Mouse (Mus musculus) stomach, embryonic 15.5 days (tissue): ENCODE results near the gene Fars2. TPM values are rescaled to one million over a fixed set of nuclear protein-coding genes. Genes with fewer than 3 reads are reported as not detected.

Experiments
- ATAC-seq: fragments of 200-750 bp; cut with Nextera tagmentation; 2 replicates; pipeline ENCODE4 v1.8.0; 2017; ENCODE audit warnings: low read depth, moderate number of reproducible peaks, moderate TSS enrichment; ENCODE audit not compliant: insufficient read depth, low FRiP score
- H3K27ac ChIP-seq: fragments of 300-500 bp; sonication (generic); 2 replicates; pipeline ENCODE4 v1.5.1; 2015; ENCODE audit warnings: mild to moderate bottlenecking, inconsistent platforms
- H3K27me3 ChIP-seq: fragments of 300-500 bp; sonication (generic); replicated peaks from 2 replicates; pipeline ENCODE4 v1.6.1; 2015; ENCODE audit warnings: inconsistent platforms
- H3K36me3 ChIP-seq: fragments of 300-500 bp; sonication (generic); 2 replicates; pipeline ENCODE4 v1.6.1; 2015; ENCODE audit warnings: inconsistent platforms
- H3K4me1 ChIP-seq: fragments of 300-500 bp; sonication (generic); 2 replicates; pipeline ENCODE4 v1.6.1; 2015; ENCODE audit warnings: inconsistent platforms
- H3K4me2 ChIP-seq: fragments of 300-500 bp; sonication (generic); 2 replicates; pipeline ENCODE4 v1.6.1; 2015; ENCODE audit warnings: mild to moderate bottlenecking, inconsistent platforms
- H3K4me3 ChIP-seq: fragments of 300-500 bp; sonication (generic); replicated peaks from 2 replicates; pipeline ENCODE4 v1.5.1; 2015; ENCODE audit warnings: inconsistent platforms
- H3K9ac ChIP-seq: fragments of 300-500 bp; sonication (generic); 2 replicates; pipeline ENCODE4 v1.6.1; 2015; ENCODE audit warnings: inconsistent platforms
- H3K9me3 ChIP-seq: fragments of 300-500 bp; sonication (generic); 2 replicates; pipeline ENCODE4 v1.6.1; 2016; ENCODE audit warnings: inconsistent platforms
- WGBS: fragments of 180-500 bp; shearing (Covaris S2); methylation state at CpG from one replicate; pipeline ENCODE4 v1.1.7; 2015; 5-methylcytosine and 5-hydroxymethylcytosine counted together
- polyA plus RNA-seq: library from polyadenylated mRNA; unstranded; fragments of >200 nt; fragmentation: Nextera tagmentation; extraction: Ambion mirVana; gene quantifications from 2 replicates; pipeline ENCODE4 v1.2.1, GENCODE M21; 2015

Gene Fars2
- polyA plus RNA-seq, 1 experiment from 2014 or later = 39.5 TPM

GRCm38 (mm10) chr13:36111331-36111730 lies 5.9 kb upstream of the Fars2 start:
- WGBS = 94% methylated on average over 2 of the region's 2 CpGs
- H3K27me3 ChIP-seq = no peaks in the 10 kb centered on the region
- ATAC-seq = no peak
- no peak overlapping the region for H3K9ac ChIP-seq
- no peaks in the 10 kb centered on the region for H3K9me3 ChIP-seq
- no peaks in the 10 kb centered on the region for H3K4me1 ChIP-seq
- H3K4me2 ChIP-seq = no peak overlapping the region
- H3K36me3 ChIP-seq = no peaks in the 10 kb centered on the region
- H3K4me3 ChIP-seq = no peak overlapping the region
- no peak overlapping the region for H3K27ac ChIP-seq

GRCm38 (mm10) chr13:36113181-36113580 lies 4.0 kb upstream of the Fars2 start:
- H3K4me2 ChIP-seq = no peak overlapping the region
- no peak overlapping the region for H3K9ac ChIP-seq
- no peaks in the 10 kb centered on the region for H3K27me3 ChIP-seq
- H3K27ac ChIP-seq = no peak overlapping the region
- 87% methylated on average over 5 of the region's 5 CpGs for WGBS
- ATAC-seq = no peak
- H3K4me1 ChIP-seq = no peaks in the 10 kb centered on the region
- H3K36me3 ChIP-seq = no peaks in the 10 kb centered on the region
- no peaks in the 10 kb centered on the region for H3K9me3 ChIP-seq
- H3K4me3 ChIP-seq = no peak overlapping the region

- H3K4me1 ChIP-seq = 0 out of 2 replicates have a peak, but pooled peaks cover 3% of the 10 kb centered on the region
- H3K4me2 ChIP-seq = peak overlapping the region; percentile 70
- H3K27ac ChIP-seq = peak overlapping the region; percentile 96
- H3K9ac ChIP-seq = peak overlapping the region; percentile 33; the same call in 1 of the 2 replicates
- H3K9me3 ChIP-seq = no peaks in the 10 kb centered on the region
- no peaks in the 10 kb centered on the region for H3K27me3 ChIP-seq
- H3K4me3 ChIP-seq = peak overlapping the region; percentile 86
- no peak; the same call in 1 of the 2 replicates for ATAC-seq
- no peaks in the 10 kb centered on the region for H3K36me3 ChIP-seq
- 5% methylated on average over 21 of the region's 21 CpGs for WGBS
These were observed 581 bp upstream of the Fars2 start for GRCm38 (mm10) chr13:36116520-36117142.

- Histone ChIP-seq H3K4me2 (no peak overlapping the region), H3K4me1 (0 out of 2 replicates have a peak, but pooled peaks cover 3% of the 10 kb centered on the region), H3K27me3 (no peaks in the 10 kb centered on the region), H3K9me3 (no peaks in the 10 kb centered on the region), H3K9ac (no peak overlapping the region), H3K36me3 (no peaks in the 10 kb centered on the region), H3K4me3 (no peak overlapping the region), H3K27ac (no peak overlapping the region)
- no peak for ATAC-seq
- WGBS = 79% methylated on average over 4 of the region's 4 CpGs
These were observed 2.5 kb downstream of the Fars2 start for GRCm38 (mm10) chr13:36119684-36120083.

- Histone ChIP-seq H3K9me3 (no peaks in the 10 kb centered on the region), H3K27ac (no peak overlapping the region), H3K36me3 (no peaks in the 10 kb centered on the region), H3K4me3 (no peak overlapping the region), H3K9ac (no peak overlapping the region), H3K4me2 (no peak overlapping the region), H3K27me3 (no peaks in the 10 kb centered on the region), H3K4me1 (0 out of 2 replicates have a peak, but pooled peaks cover 3% of the 10 kb centered on the region)
- no peak for ATAC-seq
These were observed 3.4 kb downstream of the Fars2 start for GRCm38 (mm10) chr13:36120606-36121005.

- Histone ChIP-seq H3K9me3 (no peaks in the 10 kb centered on the region), H3K27ac (no peak overlapping the region), H3K9ac (no peak overlapping the region), H3K4me2 (no peak overlapping the region), H3K36me3 (no peaks in the 10 kb centered on the region), H3K27me3 (no peaks in the 10 kb centered on the region), H3K4me3 (no peak overlapping the region), H3K4me1 (no peaks in the 10 kb centered on the region)
- no peak for ATAC-seq
- 87% methylated on average over 2 of the region's 2 CpGs for WGBS
These were observed 12.3 kb downstream of the Fars2 start for GRCm38 (mm10) chr13:36129360-36130054.

- no peak for ATAC-seq
- H3K9me3 ChIP-seq = no peaks in the 10 kb centered on the region
- no peaks in the 10 kb centered on the region for H3K27me3 ChIP-seq
- H3K27ac ChIP-seq = no peak overlapping the region
- WGBS = 86% methylated on average over 5 of the region's 5 CpGs
- H3K36me3 ChIP-seq = no peaks in the 10 kb centered on the region
- H3K4me2 ChIP-seq = no peak overlapping the region
- H3K9ac ChIP-seq = no peak overlapping the region
- no peak overlapping the region for H3K4me3 ChIP-seq
- no peaks in the 10 kb centered on the region for H3K4me1 ChIP-seq
These were observed 14.2 kb downstream of the Fars2 start for GRCm38 (mm10) chr13:36131401-36131800.

GRCm38 (mm10) chr13:36131992-36132649 lies 14.9 kb downstream of the Fars2 start:
- ATAC-seq = no peak
- Histone ChIP-seq H3K27ac (no peak overlapping the region), H3K4me1 (no peaks in the 10 kb centered on the region), H3K27me3 (no peaks in the 10 kb centered on the region), H3K9me3 (no peaks in the 10 kb centered on the region), H3K4me3 (no peak overlapping the region), H3K4me2 (no peak overlapping the region), H3K36me3 (no peaks in the 10 kb centered on the region), H3K9ac (no peak overlapping the region)
- 72% methylated on average over 5 of the region's 5 CpGs for WGBS

- Histone ChIP-seq H3K4me2 (no peak overlapping the region), H3K9ac (no peak overlapping the region), H3K4me1 (peaks cover 3% of the 10 kb centered on the region; the same call in 1 of the 2 replicates), H3K4me3 (no peak overlapping the region), H3K36me3 (no peaks in the 10 kb centered on the region), H3K27me3 (no peaks in the 10 kb centered on the region), H3K9me3 (no peaks in the 10 kb centered on the region), H3K27ac (peak overlapping the region; percentile 31; the same call in 1 of the 2 replicates)
- 75% methylated on average over 5 of the region's 5 CpGs for WGBS
- no peak for ATAC-seq
These were observed 22.5 kb downstream of the Fars2 start for GRCm38 (mm10) chr13:36139703-36140102.

GRCm38 (mm10) chr13:36140247-36141016 lies 23.2 kb downstream of the Fars2 start:
- Histone ChIP-seq H3K9me3 (no peaks in the 10 kb centered on the region), H3K4me1 (peaks cover 3% of the 10 kb centered on the region; the same call in 1 of the 2 replicates), H3K4me3 (no peak overlapping the region), H3K36me3 (no peaks in the 10 kb centered on the region), H3K27ac (no peak overlapping the region), H3K4me2 (no peak overlapping the region), H3K9ac (no peak overlapping the region), H3K27me3 (no peaks in the 10 kb centered on the region)
- whole genome bisulfite sequencing = 60% methylated on average over 5 of the region's 5 CpGs
- ATAC-seq = no peak

- Histone ChIP-seq H3K4me1 (peaks cover 5% of the 10 kb centered on the region; the same call in 1 of the 2 replicates), H3K9me3 (no peaks in the 10 kb centered on the region), H3K27me3 (no peaks in the 10 kb centered on the region), H3K4me2 (no peak overlapping the region), H3K4me3 (no peak overlapping the region), H3K27ac (no peak overlapping the region), H3K9ac (no peak overlapping the region), H3K36me3 (no peaks in the 10 kb centered on the region)
- WGBS = 62% methylated on average over 1 of the region's 1 CpGs
- ATAC-seq = no peak
These were observed 28.4 kb downstream of the Fars2 start for GRCm38 (mm10) chr13:36145601-36146000.
